Mouse (Mus musculus) CD8-positive naive resting alpha-beta T cell, adult 57 days (primary cell): ENCODE results near the gene Gal. TPM values are rescaled to one million over a fixed set of nuclear protein-coding genes. Genes with fewer than 3 reads are reported as not detected.

ENCODE experiments used
- total RNA-seq: library from RNA; stranded (reverse); gene quantifications from one replicate; pipeline ENCODE4 v1.2.4, GENCODE M21; 2023

The Gal gene
- not detected for total RNA-seq

GRCm38 (mm10) chr19:3414268-3414733 is at the start of gene Gal:
Gene Gal (minus strand): TSS chr19:3414544.

GRCm38 (mm10) chr19:3388629-3389057 is 25.7 kb downstream of the Gal start, which contains the start of gene Tesmin:
Gene Tesmin (plus strand): TSS chr19:3388857.

Other genes starting within 250 kb of the Gal start
- 69.1 TPM for gene Mrpl21, start 131.6 kb downstream of the Gal start, total RNA-seq
- 16.8 TPM for gene Ighmbp2, start 131.5 kb downstream of the Gal start, total RNA-seq
- 41.3 TPM for gene Cpt1a, start 92.2 kb downstream of the Gal start, total RNA-seq
- gene Tesmin, start 25.7 kb downstream of the Gal start, total RNA-seq, result 1.0 TPM
- gene Ppp6r3, start 161.2 kb upstream of the Gal start, total RNA-seq, result 127 TPM